Mouse (Mus musculus) midbrain, embryonic 15.5 days (tissue): ENCODE data around the gene Cyth4. TPM values are rescaled to one million over a fixed set of nuclear protein-coding genes. Genes with fewer than 3 reads are reported as not detected.

Source experiments
- ATAC-seq: fragments of 200-750 bp; cut with Nextera tagmentation; replicated peaks from 2 replicates; pipeline ENCODE4 v1.8.0; 2017; ENCODE audit warnings: moderate TSS enrichment
- H3K27ac ChIP-seq: fragments of 300-500 bp; sonication (generic); 2 replicates; pipeline ENCODE4 v1.5.1; 2015; ENCODE audit warnings: mild to moderate bottlenecking, inconsistent platforms
- H3K27me3 ChIP-seq: fragments of 300-500 bp; sonication (generic); replicated peaks from 2 replicates; pipeline ENCODE4 v1.6.1; 2015; ENCODE audit warnings: inconsistent platforms
- H3K36me3 ChIP-seq: fragments of 300-500 bp; sonication (generic); replicated peaks from 2 replicates; pipeline ENCODE4 v1.6.1; 2015; ENCODE audit warnings: inconsistent platforms
- H3K4me1 ChIP-seq: fragments of 300-500 bp; sonication (generic); 2 replicates; pipeline ENCODE4 v1.6.1; 2015; ENCODE audit warnings: inconsistent platforms
- H3K4me2 ChIP-seq: fragments of 300-500 bp; sonication (generic); 2 replicates; pipeline ENCODE4 v1.6.1; 2015; ENCODE audit warnings: inconsistent platforms, mild to moderate bottlenecking, moderate library complexity
- H3K4me3 ChIP-seq: fragments of 300-500 bp; sonication (generic); 2 replicates; pipeline ENCODE4 v1.5.1; 2015; ENCODE audit warnings: mild to moderate bottlenecking, inconsistent platforms
- H3K9ac ChIP-seq: fragments of 300-500 bp; sonication (generic); 2 replicates; pipeline ENCODE4 v1.6.1; 2015; ENCODE audit warnings: mild to moderate bottlenecking, inconsistent platforms
- H3K9me3 ChIP-seq: fragments of 300-500 bp; sonication (generic); 2 replicates; pipeline ENCODE4 v1.6.1; 2016; ENCODE audit warnings: inconsistent platforms
- WGBS: fragments of 180-500 bp; shearing (Covaris S2); methylation state at CpG from one replicate; pipeline ENCODE4 v1.1.7; 2015; ENCODE audit warnings: mixed read lengths; 5-methylcytosine and 5-hydroxymethylcytosine counted together
- polyA plus RNA-seq: library from polyadenylated mRNA; unstranded; fragments of >200 nt; fragmentation: Nextera tagmentation; extraction: Ambion mirVana; gene quantifications from 2 replicates; pipeline ENCODE4 v1.2.1, GENCODE M21; 2015

Cyth4 gene
- polyA plus RNA-seq, 1 experiment from 2014 or later, result 5.6 TPM

GRCm38 (mm10) chr15:78588900-78589299, 7.9 kb upstream of the Cyth4 start:
- H3K4me1 ChIP-seq, result no peaks in the 10 kb centered on the region
- 98% methylated on average over 4 of the region's 4 CpGs for WGBS
- H3K9me3 ChIP-seq, result no peaks in the 10 kb centered on the region; the same call in 1 of the 2 replicates
- H3K9ac ChIP-seq, result no peak overlapping the region
- H3K4me3 ChIP-seq, result no peak overlapping the region
- no peak overlapping the region for H3K27ac ChIP-seq
- no peaks in the 10 kb centered on the region for H3K27me3 ChIP-seq
- ATAC-seq, result no peak
- no peak overlapping the region for H3K4me2 ChIP-seq
- no peaks in the 10 kb centered on the region for H3K36me3 ChIP-seq

GRCm38 (mm10) chr15:78589936-78590335, 6.9 kb upstream of the Cyth4 start:
- Histone ChIP-seq H3K9me3 (no peaks in the 10 kb centered on the region), H3K27me3 (no peaks in the 10 kb centered on the region)

GRCm38 (mm10) chr15:78590785-78591184, 6.1 kb upstream of the Cyth4 start:
- H3K27ac ChIP-seq, result no peak overlapping the region
- no peak overlapping the region for H3K4me2 ChIP-seq
- no peaks in the 10 kb centered on the region for H3K9me3 ChIP-seq
- no peaks in the 10 kb centered on the region for H3K36me3 ChIP-seq
- no peaks in the 10 kb centered on the region for H3K27me3 ChIP-seq
- no peaks in the 10 kb centered on the region for H3K4me1 ChIP-seq
- ATAC-seq, result no peak
- no peak overlapping the region for H3K4me3 ChIP-seq
- WGBS, result 78% methylated on average over 6 of the region's 6 CpGs
- H3K9ac ChIP-seq, result no peak overlapping the region

More at GRCm38 (mm10) chr15:78589936-78590335, 6.9 kb upstream of the Cyth4 start:
- Histone ChIP-seq H3K9ac (no peak overlapping the region), H3K4me2 (no peak overlapping the region), H3K4me1 (no peaks in the 10 kb centered on the region), H3K4me3 (no peak overlapping the region), H3K36me3 (no peaks in the 10 kb centered on the region), H3K27ac (no peak overlapping the region)
- WGBS, result 81% methylated on average over 6 of the region's 6 CpGs
- ATAC-seq, result no peak

GRCm38 (mm10) chr15:78591680-78592451, 5.0 kb upstream of the Cyth4 start:
- H3K9me3 ChIP-seq, result no peaks in the 10 kb centered on the region
- no peak overlapping the region for H3K4me2 ChIP-seq
- no peak overlapping the region for H3K27ac ChIP-seq
- no peak for ATAC-seq
- no peak overlapping the region for H3K9ac ChIP-seq
- H3K27me3 ChIP-seq, result no peaks in the 10 kb centered on the region
- H3K4me3 ChIP-seq, result no peak overlapping the region
- no peaks in the 10 kb centered on the region for H3K36me3 ChIP-seq
- 70% methylated on average over 15 of the region's 15 CpGs for WGBS
- no peaks in the 10 kb centered on the region for H3K4me1 ChIP-seq

GRCm38 (mm10) chr15:78592452-78592968, 4.3 kb upstream of the Cyth4 start:
- WGBS, result 81% methylated on average over 14 of the region's 14 CpGs
- Histone ChIP-seq H3K4me3 (no peak overlapping the region), H3K36me3 (no peaks in the 10 kb centered on the region), H3K4me1 (no peaks in the 10 kb centered on the region), H3K27ac (no peak overlapping the region), H3K9me3 (no peaks in the 10 kb centered on the region), H3K27me3 (no peaks in the 10 kb centered on the region), H3K4me2 (no peak overlapping the region), H3K9ac (no peak overlapping the region)
- no peak for ATAC-seq

- no peaks in the 10 kb centered on the region for H3K36me3 ChIP-seq
Measured at GRCm38 (mm10) chr15:78593896-78594425, 2.9 kb upstream of the Cyth4 start.

GRCm38 (mm10) chr15:78594831-78595230, 2.0 kb upstream of the Cyth4 start:
- no peak overlapping the region for H3K9ac ChIP-seq
- H3K36me3 ChIP-seq, result no peaks in the 10 kb centered on the region
- no peak for ATAC-seq
- 91% methylated on average over 2 of the region's 2 CpGs for WGBS
- no peak overlapping the region for H3K27ac ChIP-seq
- no peaks in the 10 kb centered on the region for H3K27me3 ChIP-seq
- no peak overlapping the region for H3K4me3 ChIP-seq
- H3K9me3 ChIP-seq, result no peaks in the 10 kb centered on the region
- no peak overlapping the region for H3K4me2 ChIP-seq
- H3K4me1 ChIP-seq, result no peaks in the 10 kb centered on the region

More at GRCm38 (mm10) chr15:78593896-78594425, 2.9 kb upstream of the Cyth4 start:
- no peak overlapping the region for H3K4me2 ChIP-seq
- no peaks in the 10 kb centered on the region for H3K27me3 ChIP-seq
- 86% methylated on average over 7 of the region's 7 CpGs for WGBS
- no peak overlapping the region for H3K4me3 ChIP-seq
- no peaks in the 10 kb centered on the region for H3K9me3 ChIP-seq
- no peak overlapping the region for H3K9ac ChIP-seq
- H3K27ac ChIP-seq, result no peak overlapping the region
- ATAC-seq, result no peak
- no peaks in the 10 kb centered on the region for H3K4me1 ChIP-seq

GRCm38 (mm10) chr15:78595468-78595867, 1.4 kb upstream of the Cyth4 start:
- Histone ChIP-seq H3K4me2 (no peak overlapping the region), H3K4me1 (no peaks in the 10 kb centered on the region), H3K9me3 (no peaks in the 10 kb centered on the region), H3K36me3 (no peaks in the 10 kb centered on the region), H3K27ac (no peak overlapping the region), H3K9ac (no peak overlapping the region), H3K4me3 (no peak overlapping the region), H3K27me3 (no peaks in the 10 kb centered on the region)
- no peak for ATAC-seq
- 74% methylated on average over 5 of the region's 5 CpGs for WGBS

- Histone ChIP-seq H3K9me3 (no peaks in the 10 kb centered on the region), H3K9ac (no peak overlapping the region), H3K4me3 (no peak overlapping the region), H3K4me2 (no peak overlapping the region), H3K4me1 (no peaks in the 10 kb centered on the region), H3K36me3 (no peaks in the 10 kb centered on the region), H3K27me3 (no peaks in the 10 kb centered on the region), H3K27ac (no peak overlapping the region)
- no peak for ATAC-seq
- 85% methylated on average over 6 of the region's 6 CpGs for WGBS
Measured at GRCm38 (mm10) chr15:78596504-78596903, 343 bp upstream of the Cyth4 start.

- H3K4me3 ChIP-seq, result no peak overlapping the region
- H3K4me1 ChIP-seq, result no peaks in the 10 kb centered on the region
- H3K27ac ChIP-seq, result no peak overlapping the region
- H3K4me2 ChIP-seq, result no peak overlapping the region
- H3K9me3 ChIP-seq, result no peaks in the 10 kb centered on the region
- H3K27me3 ChIP-seq, result no peaks in the 10 kb centered on the region
- no peak for ATAC-seq
- H3K36me3 ChIP-seq, result no peaks in the 10 kb centered on the region
- H3K9ac ChIP-seq, result no peak overlapping the region
- WGBS, result 66% methylated on average over 4 of the region's 4 CpGs
Measured at GRCm38 (mm10) chr15:78597729-78598128, 882 bp downstream of the Cyth4 start.

- Histone ChIP-seq H3K4me2 (no peak overlapping the region), H3K4me1 (no peaks in the 10 kb centered on the region), H3K36me3 (no peaks in the 10 kb centered on the region), H3K4me3 (no peak overlapping the region), H3K9me3 (no peaks in the 10 kb centered on the region), H3K27ac (no peak overlapping the region), H3K27me3 (no peaks in the 10 kb centered on the region), H3K9ac (no peak overlapping the region)
- WGBS, result 83% methylated on average over 6 of the region's 6 CpGs
- ATAC-seq, result no peak
Measured at GRCm38 (mm10) chr15:78599124-78599523, 2.3 kb downstream of the Cyth4 start.

GRCm38 (mm10) chr15:78599529-78600193, 2.8 kb downstream of the Cyth4 start:
- Histone ChIP-seq H3K4me3 (no peak overlapping the region), H3K9ac (no peak overlapping the region)

More at GRCm38 (mm10) chr15:78599529-78600193, 2.8 kb downstream of the Cyth4 start:
- H3K4me2 ChIP-seq, result no peak overlapping the region
- no peaks in the 10 kb centered on the region for H3K4me1 ChIP-seq
- no peak overlapping the region for H3K27ac ChIP-seq
- ATAC-seq, result no peak
- no peaks in the 10 kb centered on the region for H3K36me3 ChIP-seq
- no peaks in the 10 kb centered on the region for H3K9me3 ChIP-seq
- 82% methylated on average over 13 of the region's 13 CpGs for WGBS
- H3K27me3 ChIP-seq, result no peaks in the 10 kb centered on the region
